In genomic region chr17:67584937-67585579, GRCm38 (mm10) we compare ENCODE assay signal across 8 mouse cellular contexts. TPM values are rescaled to one million over a fixed set of nuclear protein-coding genes. Genes with fewer than 3 reads are reported as not detected.
DNase-seq lines count a peak whose midpoint lies in the region; ATAC-seq and TF ChIP-seq lines count a peak whose summit lies in the region.

No protein-coding gene starts in this region.

- no peaks in the 10 kb centered on the region; the same call in 1 of the 2 replicates for H3K27me3 ChIP-seq in embryonic facial prominence, embryonic 10.5 days (replicated peaks; ENCODE audit: low read depth, poor library complexity, severe bottlenecking)
- H3K27me3 ChIP-seq in heart, adult 2 months (ENCODE audit: control insufficient read depth, insufficient read depth, low read length): no peaks in the 10 kb centered on the region
- no peaks in the 10 kb centered on the region for H3K27me3 ChIP-seq in midbrain, embryonic 16.5 days (ENCODE audit: control insufficient read depth, insufficient read depth, low read depth, low read length)
- no peaks in the 10 kb centered on the region for H3K27me3 ChIP-seq in stomach, embryonic 16.5 days (ENCODE audit: control insufficient read depth, insufficient read depth, low read length)

- H3K9ac ChIP-seq in heart, adult 2 months (ENCODE audit: low read depth, low read length): peak overlapping the region; percentile 56; the same call in 1 of the 2 replicates
- H3K9ac ChIP-seq in midbrain, embryonic 16.5 days (ENCODE audit: low read depth, low read length): no peak overlapping the region
- no peak overlapping the region for H3K9ac ChIP-seq in stomach, embryonic 16.5 days (ENCODE audit: low read length)

- no peak overlapping the region for H3K4me3 ChIP-seq in embryonic facial prominence, embryonic 10.5 days
- H3K4me3 ChIP-seq in heart, adult 2 months: no peak overlapping the region
- no peak overlapping the region for H3K4me3 ChIP-seq in midbrain, embryonic 16.5 days (ENCODE audit: low read depth, low read length)
- H3K4me3 ChIP-seq in stomach, embryonic 16.5 days (replicated peaks; ENCODE audit: low read length): no peak overlapping the region

- no peaks in the 10 kb centered on the region for H3K36me3 ChIP-seq in embryonic facial prominence, embryonic 10.5 days (replicated peaks)
- no peaks in the 10 kb centered on the region for H3K36me3 ChIP-seq in heart, adult 2 months (ENCODE audit: control insufficient read depth, insufficient read depth, low read length)
- H3K36me3 ChIP-seq in midbrain, embryonic 16.5 days (ENCODE audit: control insufficient read depth, insufficient read depth, low read length): no peaks in the 10 kb centered on the region
- no peaks in the 10 kb centered on the region for H3K36me3 ChIP-seq in stomach, embryonic 16.5 days (ENCODE audit: control insufficient read depth, insufficient read depth, low read length)

- H3K4me1 ChIP-seq in embryonic facial prominence, embryonic 10.5 days: no peaks in the 10 kb centered on the region
- peaks cover 8% of the 10 kb centered on the region for H3K4me1 ChIP-seq in heart, adult 2 months (ENCODE audit: control insufficient read depth, insufficient read depth, low read length)
- no peaks in the 10 kb centered on the region for H3K4me1 ChIP-seq in midbrain, embryonic 16.5 days (ENCODE audit: control insufficient read depth, insufficient read depth, low read length)
- no peaks in the 10 kb centered on the region for H3K4me1 ChIP-seq in stomach, embryonic 16.5 days (ENCODE audit: control insufficient read depth, insufficient read depth, low read length)

- no peaks in the 10 kb centered on the region for H3K9me3 ChIP-seq in embryonic facial prominence, embryonic 10.5 days
- H3K9me3 ChIP-seq in midbrain, embryonic 16.5 days (replicated peaks; ENCODE audit: control insufficient read depth, low read length, poor library complexity, severe bottlenecking): no peaks in the 10 kb centered on the region
- H3K9me3 ChIP-seq in stomach, embryonic 16.5 days (replicated peaks; ENCODE audit: control insufficient read depth, low read length): no peaks in the 10 kb centered on the region

- peak; percentile 95 for TF ChIP-seq CTCF in heart, adult 2 months (IDR thresholded peaks at IDR 0.05)

- no peak for TF ChIP-seq POLR2A in heart, adult 2 months (IDR thresholded peaks at IDR 0.05; ENCODE audit: insufficient read depth, low read depth, low read length)

- ATAC-seq in CD4-positive, CD25-positive, alpha-beta regulatory T cell, adult 4 months: no peak
- ATAC-seq in midbrain, embryonic 16.5 days: peak; percentile 89
- peak; percentile 60; the same call in 1 of the 2 replicates for ATAC-seq in stomach, embryonic 16.5 days (ENCODE audit: insufficient read depth, low FRiP score)

- H3K79me2 ChIP-seq in heart, adult 2 months (replicated peaks; ENCODE audit: control insufficient read depth, insufficient read depth, low read length): no peaks in the 10 kb centered on the region; the same call in 1 of the 2 replicates

- DNase-seq in CD4-positive, CD25-positive, alpha-beta regulatory T cell, adult 2 months (ENCODE audit: low read depth, low spot score): peak; percentile 39
- peak; percentile 81 for DNase-seq in embryonic facial prominence, embryonic 10.5 days (ENCODE audit: low spot score)
- DNase-seq in heart, adult 2 months: peak; percentile 72 to 81
- DNase-seq in kidney, adult 8-10 months: peak; percentile 46 to 79
- peak; percentile 85 for DNase-seq in left cerebral cortex, postnatal 4 days

- intact Hi-C loops in heart, adult 2 months (cut with DNase I): loop anchor here (1.0 to 5.0 kb wide), 5 partner anchors 65 to 1007 kb away; no protein-coding TSS in a partner anchor
- intact Hi-C loops in left cerebral cortex, postnatal 4 days (cut with DNase I): loop anchor here (5.0 kb wide), 2 partner anchors 233 to 1008 kb away; partner anchors contain the start of gene Ptprm

- peak; percentile 56; the same call in 1 of the 2 replicates for TF ChIP-seq EP300 in heart, adult 2 months (IDR thresholded peaks at IDR 0.05; ENCODE audit: insufficient read depth, low read depth, low read length)

- H3K27ac ChIP-seq in embryonic facial prominence, embryonic 10.5 days (replicated peaks): no peak overlapping the region; the same call in 1 of the 2 replicates
- H3K27ac ChIP-seq in heart, adult 2 months: peak overlapping the region; percentile 40; the same call in 1 of the 2 replicates
- no peak overlapping the region for H3K27ac ChIP-seq in midbrain, embryonic 16.5 days (ENCODE audit: low read length)
- no peak overlapping the region for H3K27ac ChIP-seq in stomach, embryonic 16.5 days (ENCODE audit: low read length)

- no peak overlapping the region for H3K4me2 ChIP-seq in midbrain, embryonic 16.5 days (ENCODE audit: low read length)
- H3K4me2 ChIP-seq in stomach, embryonic 16.5 days (ENCODE audit: low read depth, low read length): no peak overlapping the region

- WGBS in embryonic facial prominence, embryonic 10.5 days: 26% methylated on average over 6 of the region's 6 CpGs
- 20% methylated on average over 6 of the region's 6 CpGs for WGBS in heart, adult 2 months
- 17% methylated on average over 6 of the region's 6 CpGs for WGBS in midbrain, embryonic 16.5 days
- WGBS in stomach, embryonic 16.5 days: 20% methylated on average over 6 of the region's 6 CpGs

RNA-seq across cellular contexts. Expression of gene Lrrc30, which starts 47.5 kb away (rescaled TPM):
- not detected for polyA plus RNA-seq in CD4-positive, CD25-positive, alpha-beta regulatory T cell, adult 4 months (2017; shearing (Covaris generic))
- polyA plus RNA-seq in embryonic facial prominence, embryonic 10.5 days (2016; fragmentation: Nextera tagmentation; extraction: Ambion mirVana): 0.11 TPM in 1 of 2 replicates, not detected in the other
- under 1 TPM; 0.37 to 0.41 TPM for total RNA-seq in heart, adult 2 months (2021)
- polyA plus RNA-seq in heart, adult 2 months (2012; rRNA removed): 0.25 and 0.73 TPM in 2 replicates
- total RNA-seq in left cerebral cortex, postnatal 4 days (2021): not detected
- not detected in 2 replicates for polyA plus RNA-seq in midbrain, embryonic 16.5 days (2015; fragmentation: Nextera tagmentation; extraction: Ambion mirVana)
- 0.25 TPM in 1 of 2 replicates, not detected in the other for polyA plus RNA-seq in stomach, embryonic 16.5 days (2015; fragmentation: Nextera tagmentation; extraction: Ambion mirVana)
